Mouse (Mus musculus): ENCODE measurements around the gene Ltb. TPM values are rescaled to one million over a fixed set of nuclear protein-coding genes. Genes with fewer than 3 reads are reported as not detected.
"Not testable (repeated sequence)": the region's sequence is repeated elsewhere in the genome, so short reads cannot be mapped to it uniquely, and the experiment has no call there.

Gene Ltb
- polyA plus RNA-seq, 1 experiment from 2014 or later = 0.53 TPM

DNA sequence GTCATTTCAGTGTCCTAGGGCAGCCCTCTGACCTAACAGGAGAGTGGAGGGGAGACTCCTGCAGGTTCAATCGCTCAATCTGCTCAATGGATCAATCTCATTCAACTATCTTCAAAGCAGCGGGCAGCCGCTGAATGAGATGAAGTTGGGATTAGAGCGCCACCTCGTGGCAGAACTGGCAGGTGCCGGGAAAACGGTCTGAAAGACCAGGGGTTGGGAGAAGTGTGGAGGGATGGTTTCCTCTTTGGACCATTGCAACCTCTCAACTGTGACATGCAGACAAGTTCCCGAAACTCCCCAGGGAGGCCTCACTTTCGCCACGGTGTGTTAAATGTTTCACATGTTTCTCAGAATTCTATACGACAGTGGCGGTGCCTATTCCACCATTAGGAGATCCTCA, 37.8 kb downstream of the Ltb start:
- 10% methylated on average over 12 of the region's 12 CpGs for WGBS (ENCODE audit: insufficient replicate concordance)
- Histone ChIP-seq H3K27me3 (no peaks in the 10 kb centered on the region), H3K4me1 (replicated peaks) (peaks cover 54% of the 10 kb centered on the region), H3K36me3 (peaks cover 47% of the 10 kb centered on the region), H3K9me3 (replicated peaks) (no peaks in the 10 kb centered on the region), H3K9ac (peak overlapping the region; percentile 27; the same call in 1 of the 2 replicates), H3K4me3 (replicated peaks) (peak overlapping the region; percentile 16; the same call in 1 of the 2 replicates), H3K4me2 (peak overlapping the region; percentile 96), H3K27ac (peak overlapping the region; percentile 94; the same call in 1 of the 2 replicates)
- DNase-seq (peak; percentile 66), ATAC-seq (ENCODE audit: low read depth) (no peak)

DNA sequence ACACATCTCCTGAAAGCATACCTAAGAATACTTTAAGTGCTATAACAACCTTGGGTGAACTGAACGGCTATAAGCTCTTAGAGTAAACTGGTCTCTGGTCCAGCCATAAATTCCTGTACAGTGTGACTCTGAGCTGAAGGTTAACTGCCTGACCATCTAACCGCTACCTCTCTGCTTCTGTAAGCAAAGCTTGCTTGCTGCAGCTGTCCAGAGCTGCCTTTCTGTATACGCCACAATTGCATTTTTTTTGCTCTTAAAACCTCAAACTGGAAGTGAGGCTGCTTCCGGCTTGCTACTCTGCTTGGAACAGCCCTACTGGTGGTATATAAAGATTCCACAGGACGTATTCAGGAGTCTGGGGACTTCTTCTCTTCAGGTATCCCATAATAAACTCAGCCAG, 38.4 kb downstream of the Ltb start:
- WGBS (ENCODE audit: insufficient replicate concordance) = 69% methylated on average over 5 of the region's 5 CpGs
- Histone ChIP-seq H3K4me1 (replicated peaks) (peaks cover 54% of the 10 kb centered on the region), H3K27ac (peak overlapping the region; percentile 94), H3K9ac (peak overlapping the region; percentile 27; the same call in 1 of the 2 replicates), H3K27me3 (no peaks in the 10 kb centered on the region), H3K9me3 (replicated peaks) (no peaks in the 10 kb centered on the region), H3K36me3 (peaks cover 41% of the 10 kb centered on the region), H3K4me2 (peak overlapping the region; percentile 96), H3K4me3 (replicated peaks) (peak overlapping the region; percentile 16; the same call in 1 of the 2 replicates)
- ATAC-seq (ENCODE audit: low read depth) (no peak), DNase-seq (no peak)

DNA sequence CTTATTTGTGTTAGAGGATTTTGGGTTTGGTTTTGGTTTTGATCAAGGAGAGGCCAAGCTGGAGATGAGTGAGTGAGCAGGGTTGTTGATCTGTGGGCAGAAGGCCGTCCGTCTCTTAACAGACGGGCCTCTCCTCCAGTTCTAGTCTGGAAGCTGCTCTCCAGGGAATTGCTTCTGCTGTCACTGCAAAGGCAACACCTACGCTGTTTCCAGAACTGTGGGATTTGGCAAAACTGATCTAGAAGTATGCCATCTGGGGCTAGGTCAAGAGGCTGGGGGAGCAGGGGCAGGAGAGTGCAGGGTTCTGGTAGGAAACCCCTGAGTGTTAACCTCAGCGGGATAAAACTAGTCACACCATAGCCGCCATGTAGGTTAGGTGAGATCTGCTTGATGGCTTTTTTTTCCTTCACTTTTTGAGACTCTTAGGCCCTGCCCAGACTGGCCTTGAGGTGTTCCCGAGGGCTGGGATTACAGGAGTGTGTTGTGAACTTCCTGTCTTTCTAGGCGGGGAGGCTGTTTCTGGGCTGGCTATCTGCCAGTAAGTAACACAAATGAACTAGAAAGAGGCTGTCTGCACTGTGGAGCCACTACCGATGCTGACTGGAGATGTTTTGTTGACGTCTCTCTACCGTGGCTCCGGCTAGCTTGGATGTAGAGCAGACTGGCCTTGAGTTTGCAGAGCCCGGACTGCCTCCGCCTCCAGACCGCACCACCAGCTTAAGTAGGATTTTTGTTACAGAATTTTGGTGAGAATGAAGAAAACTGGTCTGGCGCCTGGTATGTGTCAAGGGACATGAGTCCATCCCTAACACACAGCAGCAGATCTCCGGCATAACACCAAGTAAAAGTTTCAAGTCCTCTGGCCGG, 39.1 kb downstream of the Ltb start, which contains the start of gene Atp6v1g2:
Atp6v1g2 (plus strand) TSS at position 547 of the 867 bp plus-strand sequence.
- 72% methylated on average over 18 of the region's 18 CpGs for WGBS (ENCODE audit: insufficient replicate concordance)
- peak within 1 kb of the TSS; percentile 96 for H3K4me2 ChIP-seq
- peaks cover 54% of the 10 kb centered on the region for H3K4me1 ChIP-seq (replicated peaks)
- ATAC-seq (ENCODE audit: low read depth) (no peak), DNase-seq (no peak)
- peak within 1 kb of the TSS; percentile 78 for H3K4me3 ChIP-seq (replicated peaks)
- H3K27me3 ChIP-seq = no peaks in the 10 kb centered on the region
- H3K36me3 ChIP-seq = peaks cover 34% of the 10 kb centered on the region
- H3K9me3 ChIP-seq (replicated peaks) = no peaks in the 10 kb centered on the region
- H3K27ac ChIP-seq = peak within 1 kb of the TSS; percentile 94
- peak within 1 kb of the TSS; percentile 91 for H3K9ac ChIP-seq

DNA sequence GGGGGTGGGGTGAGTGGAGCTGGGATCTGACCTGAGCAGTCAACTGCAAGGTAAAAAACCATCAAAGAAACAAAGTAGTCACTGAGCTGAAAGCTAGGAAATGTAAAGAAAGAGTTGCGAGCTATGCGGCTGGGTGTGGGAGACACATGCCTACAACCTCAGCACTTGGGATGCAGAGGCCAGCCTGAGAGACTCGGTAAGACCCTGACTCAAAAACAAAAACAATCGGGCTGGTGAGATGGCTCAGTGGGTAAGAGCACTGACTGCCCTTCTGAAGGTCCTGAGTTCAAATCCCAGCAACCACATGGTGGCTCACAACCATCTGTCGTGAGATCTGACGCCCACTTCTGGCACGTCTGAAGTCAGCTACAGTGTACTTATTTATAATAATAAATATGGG, 39.9 kb downstream of the Ltb start:
- not testable (repeated sequence) for ATAC-seq (ENCODE audit: low read depth); H3K27me3 ChIP-seq; DNase-seq; H3K9me3 ChIP-seq (replicated peaks)
- H3K4me2 ChIP-seq = peak overlapping the region; percentile 96
- peak overlapping the region; percentile 78 for H3K4me3 ChIP-seq (replicated peaks)
- peak overlapping the region; percentile 94 for H3K27ac ChIP-seq
- WGBS (ENCODE audit: insufficient replicate concordance) = 63% methylated on average over 7 of the region's 7 CpGs
- H3K4me1 ChIP-seq (replicated peaks) = peaks cover 54% of the 10 kb centered on the region
- peaks cover 27% of the 10 kb centered on the region for H3K36me3 ChIP-seq
- H3K9ac ChIP-seq = peak overlapping the region; percentile 91

DNA sequence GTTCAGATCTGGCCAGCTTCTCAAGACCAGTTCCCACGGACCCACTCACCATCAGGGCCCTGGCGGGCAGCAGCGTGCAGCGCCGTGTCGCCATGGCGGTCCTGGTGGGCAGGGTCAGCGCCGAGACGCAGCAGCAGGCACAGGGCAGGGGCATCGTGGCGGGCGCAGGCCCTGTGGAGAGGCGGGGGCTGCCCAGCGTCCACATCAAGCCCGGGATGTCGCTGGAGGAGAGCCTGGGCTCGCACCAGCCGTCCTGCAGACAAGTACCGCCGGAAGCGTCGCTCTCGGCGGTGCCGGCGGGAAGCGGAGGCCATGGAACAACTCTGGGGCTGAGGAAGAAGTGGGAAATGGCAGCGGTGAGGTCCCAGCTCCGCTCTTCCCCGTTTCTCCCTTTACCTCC, 40.7 kb downstream of the Ltb start:
- peak overlapping the region; percentile 91 for H3K9ac ChIP-seq
- no peaks in the 10 kb centered on the region for H3K9me3 ChIP-seq (replicated peaks)
- peaks cover 19% of the 10 kb centered on the region for H3K36me3 ChIP-seq
- peak overlapping the region; percentile 94 for H3K27ac ChIP-seq
- peak overlapping the region; percentile 78 for H3K4me3 ChIP-seq (replicated peaks)
- 0 out of 2 replicates have a peak, but pooled peaks have one; percentile 18 for ATAC-seq (ENCODE audit: low read depth)
- H3K27me3 ChIP-seq = no peaks in the 10 kb centered on the region
- DNase-seq = no peak
- peaks cover 54% of the 10 kb centered on the region for H3K4me1 ChIP-seq (replicated peaks)
- 2% methylated on average over 31 of the region's 31 CpGs for WGBS (ENCODE audit: insufficient replicate concordance)
- H3K4me2 ChIP-seq = peak overlapping the region; percentile 96

DNA sequence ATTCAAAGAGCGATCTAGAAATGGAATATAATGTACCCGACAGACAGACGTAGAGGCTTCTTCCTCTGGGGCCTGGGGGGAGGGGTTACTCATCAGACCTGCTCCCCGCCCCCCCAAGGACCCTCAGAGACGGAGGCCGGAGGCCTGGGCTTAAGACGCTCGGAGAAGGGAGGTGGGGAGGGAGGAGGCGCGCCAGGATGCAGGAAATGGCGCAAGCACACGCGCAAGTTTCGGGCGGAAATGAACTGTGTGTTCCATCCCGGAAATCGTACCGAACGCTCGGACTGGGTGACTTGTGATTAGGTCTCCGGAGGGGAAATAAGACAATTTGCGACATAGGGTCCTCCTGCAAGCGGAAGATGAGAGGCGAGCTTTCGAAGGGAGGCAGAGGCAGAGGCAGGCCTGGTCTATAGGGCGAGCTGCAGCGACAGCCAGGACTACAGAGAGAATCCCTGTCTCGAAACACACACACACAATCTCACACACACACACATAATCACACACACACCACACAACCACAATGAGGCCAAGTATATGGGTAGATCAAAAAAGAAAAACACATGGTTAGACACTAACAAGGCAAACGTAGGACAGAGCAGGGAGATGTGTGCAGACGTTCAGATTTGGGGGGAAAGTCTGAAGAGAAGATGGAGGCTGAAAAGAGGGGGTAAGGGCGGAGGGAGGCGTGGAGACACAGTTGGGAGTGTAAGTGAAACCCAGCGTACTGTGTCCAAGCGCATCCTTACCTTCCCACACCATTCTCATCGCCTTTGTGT, 41.6 kb downstream of the Ltb start, which contains the start of gene Nfkbil1:
Nfkbil1 (minus strand) TSS at position 179 of the 776 bp plus-strand sequence.
- peak within 1 kb of the TSS; percentile 78 for H3K4me3 ChIP-seq (replicated peaks)
- peaks cover 12% of the 10 kb centered on the region for H3K36me3 ChIP-seq
- DNase-seq (peak; percentile 79), ATAC-seq (ENCODE audit: low read depth) (peak; percentile 79)
- peak within 1 kb of the TSS; percentile 96 for H3K4me2 ChIP-seq
- H3K27me3 ChIP-seq = no peaks in the 10 kb centered on the region
- no peaks in the 10 kb centered on the region for H3K9me3 ChIP-seq (replicated peaks)
- H3K9ac ChIP-seq = peak within 1 kb of the TSS; percentile 91
- H3K27ac ChIP-seq = peak within 1 kb of the TSS; percentile 94
- under 1% methylated on average over 35 of the region's 35 CpGs for WGBS (ENCODE audit: insufficient replicate concordance)
- peaks cover 63% of the 10 kb centered on the region for H3K4me1 ChIP-seq (replicated peaks)

DNA sequence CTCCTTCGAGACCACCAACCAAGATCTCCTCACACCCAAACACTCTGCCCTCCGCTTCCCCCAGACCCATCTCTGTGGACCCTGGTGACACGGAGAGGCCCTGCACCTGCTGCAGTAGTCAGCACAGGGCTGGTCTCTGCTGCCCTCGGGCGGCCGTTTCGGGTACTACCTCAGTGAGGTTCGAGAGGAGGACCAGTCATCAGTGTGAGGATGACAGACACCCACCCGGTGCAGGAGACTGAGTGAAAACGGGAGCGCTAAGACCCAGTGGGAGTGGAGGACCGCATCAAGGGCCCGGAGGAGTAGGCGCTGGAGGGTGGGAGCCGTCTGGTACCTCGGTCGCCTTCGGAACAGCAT, 42.1 kb downstream of the Ltb start:
- H3K9ac ChIP-seq = peak overlapping the region; percentile 91
- H3K9me3 ChIP-seq (replicated peaks) = no peaks in the 10 kb centered on the region
- H3K27ac ChIP-seq = peak overlapping the region; percentile 94
- ATAC-seq (ENCODE audit: low read depth) = peak; percentile 71
- H3K27me3 ChIP-seq = no peaks in the 10 kb centered on the region
- peaks cover 62% of the 10 kb centered on the region for H3K4me1 ChIP-seq (replicated peaks)
- H3K4me3 ChIP-seq (replicated peaks) = peak overlapping the region; percentile 78
- H3K4me2 ChIP-seq = peak overlapping the region; percentile 96
- peak; percentile 92 for DNase-seq
- 2% methylated on average over 18 of the region's 18 CpGs for WGBS (ENCODE audit: insufficient replicate concordance)
- peaks cover 6% of the 10 kb centered on the region for H3K36me3 ChIP-seq

DNA sequence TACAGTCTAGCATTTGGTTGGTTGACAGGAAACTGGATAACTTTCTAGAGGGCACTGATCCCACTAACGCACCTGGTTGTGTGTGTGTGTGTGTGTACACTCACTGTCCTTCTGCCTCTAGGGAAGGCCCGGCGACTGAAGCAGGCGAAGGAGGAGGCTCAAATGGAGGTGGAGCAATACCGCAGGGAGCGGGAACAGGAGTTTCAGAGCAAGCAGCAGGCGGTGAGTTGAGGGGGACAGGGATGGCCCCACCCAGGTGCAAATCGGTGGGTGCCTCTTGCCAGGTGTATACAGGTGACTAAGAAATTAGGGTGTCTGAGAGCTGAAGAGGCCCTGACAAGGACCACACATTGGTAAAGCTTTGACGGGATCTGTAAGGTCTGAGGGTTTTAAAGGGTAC, 42.8 kb downstream of the Ltb start:
- no peak overlapping the region for H3K27ac ChIP-seq
- peaks cover 56% of the 10 kb centered on the region for H3K4me1 ChIP-seq (replicated peaks)
- no peak for ATAC-seq (ENCODE audit: low read depth)
- WGBS (ENCODE audit: insufficient replicate concordance) = 78% methylated on average over 9 of the region's 9 CpGs
- no peaks in the 10 kb centered on the region for H3K9me3 ChIP-seq (replicated peaks)
- H3K36me3 ChIP-seq = peaks cover 6% of the 10 kb centered on the region; the same call in 1 of the 2 replicates
- no peaks in the 10 kb centered on the region for H3K27me3 ChIP-seq
- DNase-seq = no peak
- no peak overlapping the region for H3K4me2 ChIP-seq
- H3K9ac ChIP-seq = no peak overlapping the region
- H3K4me3 ChIP-seq (replicated peaks) = no peak overlapping the region

DNA sequence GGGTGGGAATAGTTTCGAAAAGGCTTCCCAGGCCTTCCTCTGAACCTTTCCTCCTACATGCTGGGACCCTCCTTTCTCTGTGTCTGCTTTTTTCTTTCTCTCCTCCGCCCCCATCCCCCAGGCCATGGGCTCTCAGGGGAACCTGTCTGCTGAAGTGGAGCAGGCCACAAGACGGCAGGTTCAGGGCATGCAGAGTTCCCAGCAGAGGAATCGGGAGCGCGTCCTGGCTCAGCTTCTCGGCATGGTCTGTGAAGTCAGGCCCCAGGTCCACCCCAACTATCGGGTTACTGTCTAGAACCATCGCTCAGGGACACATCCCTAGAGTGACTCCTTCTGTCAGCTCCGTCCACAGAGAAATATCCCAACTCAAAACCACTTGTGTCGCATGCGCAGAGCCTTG, 43.3 kb downstream of the Ltb start:
- 89% methylated on average over 12 of the region's 12 CpGs for WGBS (ENCODE audit: insufficient replicate concordance)
- Histone ChIP-seq H3K4me2 (no peak overlapping the region), H3K9me3 (replicated peaks) (no peaks in the 10 kb centered on the region), H3K36me3 (peaks cover 6% of the 10 kb centered on the region; the same call in 1 of the 2 replicates), H3K4me1 (replicated peaks) (peaks cover 51% of the 10 kb centered on the region), H3K4me3 (replicated peaks) (no peak overlapping the region), H3K27me3 (no peaks in the 10 kb centered on the region), H3K27ac (no peak overlapping the region), H3K9ac (0 out of 2 replicates have a peak overlapping the region, but pooled peaks have one; percentile 4)
- ATAC-seq (ENCODE audit: low read depth) (no peak), DNase-seq (no peak)

DNA sequence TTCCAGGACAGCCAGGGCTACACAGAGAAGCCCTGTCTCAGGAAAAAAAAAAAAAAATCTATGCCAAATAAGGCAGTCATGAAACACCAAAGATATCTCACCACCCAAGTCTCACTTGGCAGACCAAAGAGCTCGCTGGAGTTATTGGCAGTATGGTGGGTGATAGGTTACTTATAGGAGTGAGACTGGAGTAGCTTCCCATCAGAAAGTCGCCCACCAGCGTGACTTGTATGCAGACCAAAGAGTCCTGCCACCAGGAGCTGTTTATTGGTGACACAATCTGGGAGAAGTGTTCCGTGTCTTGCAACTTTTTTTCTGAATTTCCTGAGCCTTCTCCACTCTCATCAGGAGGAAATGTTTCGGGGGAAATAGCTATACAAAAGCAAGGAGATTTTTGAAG, 45.5 kb downstream of the Ltb start:
- Histone ChIP-seq H3K4me3 (replicated peaks) (no peak overlapping the region), H3K9me3 (replicated peaks) (no peaks in the 10 kb centered on the region), H3K36me3 (peaks cover 19% of the 10 kb centered on the region), H3K27ac (peak overlapping the region; percentile 95), H3K9ac (no peak overlapping the region), H3K4me2 (no peak overlapping the region), H3K27me3 (no peaks in the 10 kb centered on the region), H3K4me1 (replicated peaks) (peaks cover 49% of the 10 kb centered on the region)
- 56% methylated on average over 5 of the region's 5 CpGs for WGBS (ENCODE audit: insufficient replicate concordance)
- no peak for ATAC-seq (ENCODE audit: low read depth)
- DNase-seq = no peak

Data from liver, embryonic 13.5 days (tissue).